Mouse (Mus musculus) heart, postnatal 0 days (tissue): ENCODE measurements around the gene Prkab2.

Source experiments
- CTCF ChIP-seq: IDR thresholded peaks from 2 replicates; pipeline ENCODE4 v1.5.1; 2016; ENCODE audit warnings: antibody characterized with exemption, control low read depth, low read depth
- EP300 ChIP-seq: IDR thresholded peaks from 2 replicates; pipeline ENCODE4 v1.6.1; 2016; ENCODE audit warnings: antibody characterized with exemption, low read depth

DNA sequence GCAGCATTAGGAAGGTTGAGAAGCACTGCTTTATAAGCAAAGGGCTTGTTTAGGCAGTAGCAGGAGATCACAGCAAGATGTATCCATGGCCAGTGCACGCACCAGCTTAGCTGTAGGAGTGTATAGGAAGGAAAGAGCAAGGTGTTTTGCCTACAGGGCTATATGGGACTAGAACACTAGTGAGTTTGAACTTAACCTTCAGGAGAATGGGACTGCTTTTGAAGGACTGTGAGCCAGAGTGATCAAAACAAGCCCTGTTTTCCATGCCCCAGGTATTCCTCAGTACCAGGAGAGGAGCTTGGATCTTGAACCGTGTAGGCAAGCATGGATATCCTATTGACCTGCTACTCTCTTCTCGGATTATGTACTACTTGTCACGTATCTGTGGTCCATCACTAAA is 16.6 kb upstream of the Prkab2 start:
- TF ChIP-seq EP300 (no peak), CTCF (no peak)
